Mouse (Mus musculus): ENCODE measurements around the gene Usp40. TPM values are rescaled to one million over a fixed set of nuclear protein-coding genes. Genes with fewer than 3 reads are reported as not detected.

Gene Usp40
- polyA plus RNA-seq, 1 experiment from 2014 or later: 9.2 TPM

DNA sequence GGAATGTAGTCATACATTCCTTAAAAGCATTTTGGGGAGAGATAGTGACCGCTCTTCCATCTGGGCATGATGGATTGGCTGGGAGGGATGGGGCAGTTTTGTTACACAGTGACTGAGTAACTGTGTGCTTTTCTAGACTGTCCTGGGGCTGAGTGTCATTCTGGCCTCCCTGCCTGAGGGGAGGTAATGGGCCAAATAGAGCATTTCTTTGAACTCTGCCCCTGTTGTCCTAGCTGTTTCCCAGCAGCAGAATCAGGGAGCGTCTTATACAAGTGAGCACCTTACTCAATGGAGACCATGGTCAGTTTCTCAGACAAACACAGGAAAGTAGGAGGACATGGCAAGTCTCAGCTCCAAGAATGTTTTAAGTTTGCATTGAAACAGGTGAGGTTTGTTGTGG, 111.4 kb downstream of the Usp40 start:
- DNase-seq (no peak), ATAC-seq (peak; percentile 31; the same call in 1 of the 2 replicates)
- H3K27me3 ChIP-seq (ENCODE audit: insufficient read depth, low read length): no peaks in the 10 kb centered on the region
- H3K36me3 ChIP-seq (replicated peaks; ENCODE audit: insufficient read depth, low read length): no peaks in the 10 kb centered on the region
- H3K4me2 ChIP-seq (ENCODE audit: low read depth, low read length): no peak overlapping the region
- H3K4me1 ChIP-seq (ENCODE audit: insufficient read depth): peaks cover 45% of the 10 kb centered on the region
- no peak for TF ChIP-seq EP300 (IDR thresholded peaks at IDR 0.05; ENCODE audit: low read depth)
- TF ChIP-seq CTCF (IDR thresholded peaks at IDR 0.05; ENCODE audit: low read depth): no peak
- H3K9me3 ChIP-seq (ENCODE audit: low read length): no peaks in the 10 kb centered on the region
- 77% methylated on average over 2 of the region's 2 CpGs for WGBS (ENCODE audit: insufficient replicate concordance)
- H3K9ac ChIP-seq (replicated peaks): no peak overlapping the region
- H3K27ac ChIP-seq (ENCODE audit: low read depth): peak overlapping the region; percentile 58
- no peak overlapping the region for H3K4me3 ChIP-seq (ENCODE audit: low read depth, low read length)

Small RNA genes within 50 kb of the gene (microRNA-seq; reads per million reads assigned to microRNA genes)
- not detected for gene Gm25198

Other genes with a start within 250 kb of the Usp40 start
- gene Sag, start 204.9 kb downstream of the Usp40 start, polyA plus RNA-seq (2015; fragmentation: Nextera tagmentation; extraction: Ambion mirVana): 0.17 and 0.42 TPM in 2 replicates
- 8.3 and 9.1 TPM in 2 replicates for gene Dgkd, start 155.3 kb downstream of the Usp40 start, polyA plus RNA-seq (2015; fragmentation: Nextera tagmentation; extraction: Ambion mirVana)
- 0.21 and 0.45 TPM in 2 replicates for gene Ugt1a10, start 46.8 kb upstream of the Usp40 start, polyA plus RNA-seq (2015; fragmentation: Nextera tagmentation; extraction: Ambion mirVana)
- 0.54 and 0.56 TPM in 2 replicates for gene Ugt1a9, start 62.2 kb upstream of the Usp40 start, polyA plus RNA-seq (2015; fragmentation: Nextera tagmentation; extraction: Ambion mirVana)
- gene Ugt1a8, start 79.3 kb upstream of the Usp40 start, polyA plus RNA-seq (2015; fragmentation: Nextera tagmentation; extraction: Ambion mirVana): not detected in 2 replicates
- 2.3 and 2.9 TPM in 2 replicates for gene Ugt1a7c, start 86.5 kb upstream of the Usp40 start, polyA plus RNA-seq (2015; fragmentation: Nextera tagmentation; extraction: Ambion mirVana)
- 28.8 and 29.4 TPM in 2 replicates for gene Ugt1a6b, start 94.7 kb upstream of the Usp40 start, polyA plus RNA-seq (2015; fragmentation: Nextera tagmentation; extraction: Ambion mirVana)
- gene Ugt1a6a, start 126.3 kb upstream of the Usp40 start, polyA plus RNA-seq (2015; fragmentation: Nextera tagmentation; extraction: Ambion mirVana): 27.7 and 28.5 TPM in 2 replicates
- 0.08 and 0.19 TPM in 2 replicates for gene Ugt1a5, start 157.5 kb upstream of the Usp40 start, polyA plus RNA-seq (2015; fragmentation: Nextera tagmentation; extraction: Ambion mirVana)
- gene Ugt1a2, start 192.1 kb upstream of the Usp40 start, polyA plus RNA-seq (2015; fragmentation: Nextera tagmentation; extraction: Ambion mirVana): not detected in 2 replicates
- gene Dnajb3, start 197.2 kb upstream of the Usp40 start, polyA plus RNA-seq (2015; fragmentation: Nextera tagmentation; extraction: Ambion mirVana): 7.1 and 7.8 TPM in 2 replicates
- 412 and 437 TPM in 2 replicates for gene Ugt1a1, start 203.4 kb upstream of the Usp40 start, polyA plus RNA-seq (2015; fragmentation: Nextera tagmentation; extraction: Ambion mirVana)
- gene Mroh2a, start 218.4 kb upstream of the Usp40 start, polyA plus RNA-seq (2015; fragmentation: Nextera tagmentation; extraction: Ambion mirVana): 0.61 and 0.66 TPM in 2 replicates

Measured in liver, postnatal 0 days (tissue).